Mouse (Mus musculus) neural tube, embryonic 15.5 days (tissue): ENCODE data around the gene Smyd3. TPM values are rescaled to one million over a fixed set of nuclear protein-coding genes. Genes with fewer than 3 reads are reported as not detected.

Source experiments
- ATAC-seq: fragments of 200-750 bp; cut with Nextera tagmentation; 2 replicates; pipeline ENCODE4 v1.8.0; 2017; ENCODE audit warnings: mild to moderate bottlenecking, moderate TSS enrichment, moderate library complexity; ENCODE audit not compliant: low FRiP score
- H3K27ac ChIP-seq: fragments of 300-500 bp; sonication (generic); replicated peaks from 2 replicates; pipeline ENCODE4 v1.5.1; 2015; ENCODE audit warnings: mild to moderate bottlenecking, inconsistent platforms
- H3K27me3 ChIP-seq: fragments of 300-500 bp; sonication (generic); replicated peaks from 2 replicates; pipeline ENCODE4 v1.6.1; 2015; ENCODE audit warnings: inconsistent platforms
- H3K36me3 ChIP-seq: fragments of 300-500 bp; sonication (generic); 2 replicates; pipeline ENCODE4 v1.6.1; 2015; ENCODE audit warnings: inconsistent platforms
- H3K4me1 ChIP-seq: fragments of 300-500 bp; sonication (generic); 2 replicates; pipeline ENCODE4 v1.6.1; 2015; ENCODE audit warnings: inconsistent platforms
- H3K4me2 ChIP-seq: fragments of 300-500 bp; sonication (generic); 2 replicates; pipeline ENCODE4 v1.6.1; 2015; ENCODE audit warnings: inconsistent platforms, mild to moderate bottlenecking, moderate library complexity
- H3K4me3 ChIP-seq: fragments of 300-500 bp; sonication (generic); replicated peaks from 2 replicates; pipeline ENCODE4 v1.5.1; 2015; ENCODE audit warnings: mild to moderate bottlenecking, inconsistent platforms
- H3K9ac ChIP-seq: fragments of 300-500 bp; sonication (generic); replicated peaks from 2 replicates; pipeline ENCODE4 v1.6.1; 2015; ENCODE audit warnings: mild to moderate bottlenecking, inconsistent platforms
- H3K9me3 ChIP-seq: fragments of 300-500 bp; sonication (generic); replicated peaks from 2 replicates; pipeline ENCODE4 v1.6.1; 2016; ENCODE audit warnings: inconsistent platforms
- WGBS: fragments of 180-500 bp; shearing (Covaris S2); methylation state at CpG from one replicate; pipeline ENCODE4 v1.1.7; 2015; ENCODE audit warnings: mixed read lengths; 5-methylcytosine and 5-hydroxymethylcytosine counted together
- polyA plus RNA-seq: library from polyadenylated mRNA; unstranded; fragments of >200 nt; fragmentation: Nextera tagmentation; extraction: Ambion mirVana; gene quantifications from 2 replicates; pipeline ENCODE4 v1.2.1, GENCODE M21; 2015

Gene Smyd3
- polyA plus RNA-seq, 1 experiment from 2014 or later, result 26.0 TPM

DNA sequence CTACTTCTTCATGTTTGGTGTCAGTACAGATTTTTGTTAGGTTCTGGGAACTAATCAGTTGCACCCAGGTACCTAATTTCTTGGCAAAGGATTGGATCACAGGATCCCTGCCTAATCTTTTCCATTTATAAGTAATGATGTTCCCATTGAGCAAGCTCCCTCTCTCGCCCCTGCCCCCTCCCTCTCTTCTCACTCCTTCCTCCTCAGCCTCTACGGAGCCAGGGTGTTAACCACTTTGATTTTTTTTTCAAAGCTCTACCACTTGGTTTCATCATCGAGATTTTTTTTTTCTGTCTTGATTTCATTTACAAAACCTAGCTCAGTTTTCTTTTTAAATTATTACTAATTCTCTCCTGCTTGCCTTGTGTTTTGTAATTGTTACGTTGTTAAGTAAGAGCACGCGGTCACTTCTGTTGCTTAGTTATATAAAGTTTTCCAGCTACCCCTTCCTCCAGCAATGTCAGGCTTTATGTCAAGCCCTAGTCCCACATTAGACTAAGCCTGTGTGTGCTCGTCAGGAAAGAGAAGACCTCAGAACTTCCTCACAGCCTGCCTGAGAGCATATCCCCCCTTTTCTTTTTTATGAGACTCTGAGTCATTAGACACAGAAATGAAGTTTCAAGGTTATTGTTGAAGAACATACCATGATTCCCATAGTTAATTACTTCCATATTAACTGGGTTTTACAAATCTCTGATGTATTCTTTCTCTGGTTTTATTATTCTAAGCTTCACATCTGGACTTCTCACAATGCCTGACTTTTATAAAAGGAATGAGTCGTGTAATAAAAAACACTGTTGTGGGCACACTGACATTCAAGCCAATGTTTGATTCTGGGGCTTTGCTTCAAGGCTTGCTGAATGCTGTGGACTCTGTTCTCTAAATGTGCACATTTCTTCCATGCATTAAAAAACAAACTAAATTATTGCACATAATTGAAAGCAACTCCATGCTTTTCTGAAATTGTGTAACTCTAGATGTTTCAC, 156.1 kb downstream of the Smyd3 start:
- H3K4me2 ChIP-seq, result no peak overlapping the region
- no peaks in the 10 kb centered on the region for H3K36me3 ChIP-seq
- no peaks in the 10 kb centered on the region for H3K27me3 ChIP-seq
- no peak for ATAC-seq
- no peak overlapping the region for H3K9ac ChIP-seq
- whole genome bisulfite sequencing, result 73% methylated on average over 8 of the region's 8 CpGs
- no peaks in the 10 kb centered on the region for H3K9me3 ChIP-seq
- H3K27ac ChIP-seq, result no peak overlapping the region
- H3K4me1 ChIP-seq, result no peaks in the 10 kb centered on the region
- H3K4me3 ChIP-seq, result no peak overlapping the region

DNA sequence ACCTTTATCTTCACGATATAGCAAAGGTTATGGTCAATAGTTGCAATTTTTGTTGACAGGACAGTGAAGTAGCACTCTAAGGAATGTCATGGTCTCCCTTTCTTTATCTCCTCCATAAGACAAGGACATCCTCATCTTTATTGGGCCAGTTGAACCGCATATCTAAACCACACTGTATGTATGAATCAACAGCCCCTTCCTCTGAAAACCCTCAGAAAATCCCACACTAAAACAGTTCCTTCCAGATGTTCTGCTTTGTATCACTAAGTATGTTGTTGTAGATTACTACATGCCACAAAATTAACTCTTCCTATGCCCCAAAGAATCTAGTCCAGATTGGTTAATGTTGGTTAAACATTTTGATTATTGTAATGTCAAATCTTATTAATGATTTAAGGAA, 160.7 kb downstream of the Smyd3 start:
- Histone ChIP-seq H3K27me3 (no peaks in the 10 kb centered on the region), H3K4me2 (no peak overlapping the region), H3K27ac (no peak overlapping the region), H3K4me3 (no peak overlapping the region), H3K9me3 (no peaks in the 10 kb centered on the region), H3K9ac (no peak overlapping the region), H3K36me3 (no peaks in the 10 kb centered on the region), H3K4me1 (no peaks in the 10 kb centered on the region; the same call in 1 of the 2 replicates)
- WGBS, result 88% methylated on average over 2 of the region's 2 CpGs
- ATAC-seq, result no peak

- H3K27me3 ChIP-seq, result no peaks in the 10 kb centered on the region
- H3K27ac ChIP-seq, result no peak overlapping the region
- H3K4me2 ChIP-seq, result no peak overlapping the region
- no peaks in the 10 kb centered on the region for H3K9me3 ChIP-seq
- H3K36me3 ChIP-seq, result no peaks in the 10 kb centered on the region
- no peak overlapping the region for H3K4me3 ChIP-seq
- H3K9ac ChIP-seq, result no peak overlapping the region
- no peaks in the 10 kb centered on the region; the same call in 1 of the 2 replicates for H3K4me1 ChIP-seq
- 69% methylated on average over 6 of the region's 6 CpGs for WGBS
- no peak for ATAC-seq
Observed at GRCm38 (mm10) chr1:179354250-179354649, 163.6 kb downstream of the Smyd3 start.

- H3K9ac ChIP-seq, result no peak overlapping the region
- no peaks in the 10 kb centered on the region for H3K36me3 ChIP-seq
- no peak for ATAC-seq
- H3K27ac ChIP-seq, result no peak overlapping the region
- H3K4me3 ChIP-seq, result no peak overlapping the region
- H3K9me3 ChIP-seq, result no peaks in the 10 kb centered on the region
- H3K4me2 ChIP-seq, result no peak overlapping the region
- H3K4me1 ChIP-seq, result peaks cover 9% of the 10 kb centered on the region
- 17% methylated on average over 2 of the region's 2 CpGs for WGBS
- H3K27me3 ChIP-seq, result no peaks in the 10 kb centered on the region
Observed at GRCm38 (mm10) chr1:179345318-179345925, 172.4 kb downstream of the Smyd3 start.

- no peak overlapping the region for H3K27ac ChIP-seq
- no peaks in the 10 kb centered on the region for H3K27me3 ChIP-seq
- H3K4me2 ChIP-seq, result no peak overlapping the region
- no peak overlapping the region for H3K4me3 ChIP-seq
- WGBS, result 86% methylated on average over 17 of the region's 17 CpGs
- H3K4me1 ChIP-seq, result peaks cover 19% of the 10 kb centered on the region
- H3K9me3 ChIP-seq, result no peaks in the 10 kb centered on the region
- no peak overlapping the region for H3K9ac ChIP-seq
- ATAC-seq, result no peak
- no peaks in the 10 kb centered on the region for H3K36me3 ChIP-seq
Observed at GRCm38 (mm10) chr1:179343426-179343825, 174.4 kb downstream of the Smyd3 start.

- ATAC-seq, result no peak
- 22% methylated on average over 1 of the region's 1 CpGs for WGBS
Observed at GRCm38 (mm10) chr1:179341589-179341988, 176.3 kb downstream of the Smyd3 start.

GRCm38 (mm10) chr1:179339066-179339465, 178.8 kb downstream of the Smyd3 start:
- no peaks in the 10 kb centered on the region for H3K36me3 ChIP-seq
- H3K4me1 ChIP-seq, result peaks cover 22% of the 10 kb centered on the region
- no peak overlapping the region for H3K4me3 ChIP-seq
- peak; percentile 37; the same call in 1 of the 2 replicates for ATAC-seq
- H3K4me2 ChIP-seq, result no peak overlapping the region
- H3K27ac ChIP-seq, result peak overlapping the region; percentile 59
- H3K27me3 ChIP-seq, result no peaks in the 10 kb centered on the region
- no peaks in the 10 kb centered on the region for H3K9me3 ChIP-seq
- H3K9ac ChIP-seq, result no peak overlapping the region
- 44% methylated on average over 3 of the region's 3 CpGs for WGBS

More at GRCm38 (mm10) chr1:179341589-179341988, 176.3 kb downstream of the Smyd3 start:
- no peak overlapping the region for H3K9ac ChIP-seq
- H3K27ac ChIP-seq, result no peak overlapping the region
- peaks cover 31% of the 10 kb centered on the region for H3K4me1 ChIP-seq
- H3K4me3 ChIP-seq, result no peak overlapping the region
- no peaks in the 10 kb centered on the region for H3K9me3 ChIP-seq
- no peak overlapping the region for H3K4me2 ChIP-seq
- H3K36me3 ChIP-seq, result no peaks in the 10 kb centered on the region
- H3K27me3 ChIP-seq, result no peaks in the 10 kb centered on the region

- Histone ChIP-seq H3K27me3 (no peaks in the 10 kb centered on the region), H3K4me2 (no peak overlapping the region), H3K4me3 (no peak overlapping the region), H3K27ac (peak overlapping the region; percentile 59; the same call in 1 of the 2 replicates), H3K36me3 (no peaks in the 10 kb centered on the region), H3K4me1 (peaks cover 22% of the 10 kb centered on the region), H3K9me3 (no peaks in the 10 kb centered on the region), H3K9ac (no peak overlapping the region)
- WGBS, result 83% methylated on average over 5 of the region's 5 CpGs
- no peak for ATAC-seq
Observed at GRCm38 (mm10) chr1:179337529-179337928, 180.3 kb downstream of the Smyd3 start.

DNA sequence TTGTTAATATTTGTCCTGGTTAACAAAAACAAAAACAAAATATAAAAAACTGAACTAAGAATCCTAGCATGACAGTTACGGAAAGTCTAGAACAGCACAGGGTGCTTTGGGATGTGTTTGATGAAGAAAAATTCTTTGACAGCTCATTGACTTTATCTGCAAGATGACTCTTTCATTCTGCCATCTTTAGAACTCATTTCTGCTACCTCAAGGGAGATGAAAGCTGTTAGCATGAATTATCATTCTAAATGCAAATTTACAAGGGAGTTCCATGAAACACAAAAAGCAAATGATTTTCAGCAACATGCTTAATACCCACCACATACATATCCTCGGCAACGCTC, 190.9 kb downstream of the Smyd3 start:
- Histone ChIP-seq H3K4me3 (no peak overlapping the region), H3K4me2 (peak overlapping the region; percentile 17; the same call in 1 of the 2 replicates), H3K9ac (no peak overlapping the region), H3K4me1 (peaks cover 27% of the 10 kb centered on the region), H3K9me3 (no peaks in the 10 kb centered on the region), H3K27ac (peak overlapping the region; percentile 76; the same call in 1 of the 2 replicates), H3K36me3 (no peaks in the 10 kb centered on the region), H3K27me3 (no peaks in the 10 kb centered on the region)
- ATAC-seq, result no peak
- whole genome bisulfite sequencing, result 50% methylated on average over 3 of the region's 3 CpGs

DNA sequence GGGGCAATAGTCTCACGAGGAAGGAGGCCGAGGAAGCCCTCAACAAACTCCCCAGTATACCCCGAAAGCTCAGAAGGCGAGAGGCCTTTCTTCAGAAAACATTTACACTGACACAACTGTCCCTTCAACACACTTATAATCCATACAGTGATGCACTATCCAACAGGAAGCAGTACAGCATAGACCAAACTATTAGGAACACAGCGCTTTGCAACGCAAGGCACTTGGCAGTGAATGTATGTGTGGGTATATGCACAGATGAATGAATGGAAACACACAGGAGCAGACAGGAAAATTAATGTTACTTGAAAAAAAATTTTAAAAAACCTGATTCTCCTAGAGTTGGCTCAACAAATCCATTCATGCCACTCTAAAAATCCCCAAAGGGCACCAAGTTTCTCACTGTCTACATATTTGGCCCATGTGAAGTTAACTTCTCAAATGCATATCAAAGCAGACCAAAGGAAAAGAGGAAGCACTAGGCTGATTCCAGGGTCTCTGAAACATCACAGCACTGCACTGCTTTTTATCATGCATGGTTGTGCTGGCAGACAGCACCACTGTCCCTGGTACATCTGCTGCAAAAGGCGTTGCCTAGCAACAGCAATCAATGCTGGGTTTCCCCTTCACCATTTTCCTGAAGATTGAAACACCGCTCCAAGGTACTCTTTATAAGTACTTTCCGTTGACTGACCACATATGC, 191.4 kb downstream of the Smyd3 start:
- WGBS, result 64% methylated on average over 9 of the region's 9 CpGs
- ATAC-seq, result peak; percentile 87
- Histone ChIP-seq H3K27ac (peak overlapping the region; percentile 76), H3K4me3 (no peak overlapping the region), H3K36me3 (no peaks in the 10 kb centered on the region), H3K9me3 (no peaks in the 10 kb centered on the region), H3K9ac (no peak overlapping the region), H3K4me2 (peak overlapping the region; percentile 17; the same call in 1 of the 2 replicates), H3K27me3 (no peaks in the 10 kb centered on the region), H3K4me1 (peaks cover 29% of the 10 kb centered on the region)

DNA sequence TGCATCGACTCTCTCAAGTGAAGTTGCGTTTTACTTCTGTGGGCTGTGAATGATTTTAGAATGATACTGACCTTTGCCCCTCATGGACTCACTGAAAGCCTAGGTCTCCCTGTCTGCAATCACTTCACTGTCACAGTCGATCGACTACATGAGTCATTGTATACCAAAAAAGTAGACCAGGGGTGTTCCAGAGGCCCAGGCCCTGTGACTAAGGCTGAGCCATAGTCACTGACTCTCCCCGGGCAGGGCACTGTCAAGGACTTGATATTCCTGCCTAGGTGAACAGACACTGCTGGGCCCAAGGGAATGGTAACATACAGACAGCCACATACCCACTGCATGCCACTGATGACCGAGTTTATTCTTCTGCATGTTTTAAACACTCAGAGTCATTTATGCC, 193.6 kb downstream of the Smyd3 start:
- no peak overlapping the region for H3K27ac ChIP-seq
- 89% methylated on average over 6 of the region's 6 CpGs for WGBS
- no peak overlapping the region for H3K9ac ChIP-seq
- no peaks in the 10 kb centered on the region for H3K9me3 ChIP-seq
- ATAC-seq, result no peak
- H3K27me3 ChIP-seq, result no peaks in the 10 kb centered on the region
- H3K4me2 ChIP-seq, result no peak overlapping the region
- peaks cover 29% of the 10 kb centered on the region for H3K4me1 ChIP-seq
- H3K36me3 ChIP-seq, result no peaks in the 10 kb centered on the region
- no peak overlapping the region for H3K4me3 ChIP-seq
